Comparison of ENCODE assay signal across 10 mouse cellular contexts in the genomic region with DNA sequence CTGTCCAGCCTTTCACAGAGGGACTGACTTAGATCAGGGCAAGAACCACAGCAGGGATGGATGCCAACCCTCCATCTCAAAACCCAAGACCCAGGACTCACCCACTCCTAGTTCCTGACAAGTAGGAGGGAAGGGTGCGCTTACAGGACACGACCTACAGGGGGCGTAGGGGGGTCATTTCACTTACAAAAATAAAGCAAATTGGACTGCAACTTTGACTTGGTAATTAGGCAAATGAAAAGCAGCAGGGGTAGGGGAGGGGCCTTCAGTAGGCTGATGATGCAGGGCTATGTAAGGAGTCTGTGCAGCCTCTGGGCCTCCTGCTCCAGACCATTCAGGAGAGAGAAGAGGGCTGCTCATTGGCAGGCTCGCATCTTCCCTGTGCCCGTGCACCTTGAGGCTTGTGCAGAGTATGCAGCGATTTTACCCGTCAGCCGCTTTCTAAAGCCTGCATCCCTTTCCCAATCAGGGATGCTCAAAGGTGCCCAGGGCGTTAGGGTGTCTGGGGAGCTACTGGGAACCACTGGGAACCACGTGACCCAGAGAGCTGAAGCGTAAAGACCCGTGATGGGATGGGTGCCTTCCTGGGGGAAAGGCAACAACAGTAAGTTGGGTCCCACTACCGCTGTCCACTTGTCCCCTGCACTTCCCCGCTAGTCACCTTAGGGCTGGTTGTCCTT. TPM values are rescaled to one million over a fixed set of nuclear protein-coding genes. Genes with fewer than 3 reads are reported as not detected.
DNase-seq lines count a peak whose midpoint lies in the region; ATAC-seq lines count a peak whose summit lies in the region.
"Had no signal": no experiment of that assay in that cellular context is flagged by ENCODE, and none has a peak within 500 bp of the region (broad histone marks: within the 10 kb centered on the region; RNA-seq: fewer than 3 reads in every experiment).

No protein-coding gene starts in this region.

- 57% methylated on average over 14 of the region's 14 CpGs for WGBS in heart, embryonic 12.5 days

- H3K9me3 ChIP-seq in heart, embryonic 12.5 days (replicated peaks), result no peaks in the 10 kb centered on the region
- H3K9me3 ChIP-seq: neural tube, embryonic 13.5 days had no signal

- no peak overlapping the region for H3K27ac ChIP-seq in heart, embryonic 12.5 days (ENCODE audit: poor library complexity, severe bottlenecking)
- H3K27ac ChIP-seq: neural tube, embryonic 13.5 days had no signal

- H3K27me3 ChIP-seq in heart, embryonic 12.5 days (replicated peaks), result no peaks in the 10 kb centered on the region
- H3K27me3 ChIP-seq: neural tube, embryonic 13.5 days had no signal

- H3K4me3 ChIP-seq in heart, embryonic 12.5 days, result no peak overlapping the region
- H3K4me3 ChIP-seq: neural tube, embryonic 13.5 days had no signal

- H3K4me2 ChIP-seq in heart, embryonic 12.5 days, result no peak overlapping the region
- H3K4me2 ChIP-seq: neural tube, embryonic 13.5 days had no signal

- H3K36me3 ChIP-seq in heart, embryonic 12.5 days, result peaks cover 41% of the 10 kb centered on the region

- peak; percentile 27 for DNase-seq in heart, postnatal 4 days
- DNase-seq in 416B (ENCODE audit: low read depth) (peak; percentile 45), WW6 (ENCODE audit: low read depth, low spot score) (peak; percentile 74)
- peak; percentile 55 for DNase-seq in thymus, postnatal 4 days
- DNase-seq in right cerebral cortex, postnatal 10 days (ENCODE audit: low spot score in 2 of 2), result no peak

- H3K4me1 ChIP-seq in heart, embryonic 12.5 days (replicated peaks), result peaks cover 44% of the 10 kb centered on the region

- H3K9ac ChIP-seq in heart, embryonic 12.5 days, result no peak overlapping the region; the same call in 1 of the 2 replicates

- no peak for ATAC-seq in heart, embryonic 12.5 days (ENCODE audit: insufficient number of reproducible peaks, low FRiP score)
- ATAC-seq in granulocyte monocyte progenitor cell, adult 5-6 weeks (replicated peaks; ENCODE audit: poor library complexity, severe bottlenecking), result peak; percentile 37; the same call in 1 of the 2 replicates
- no peak for ATAC-seq in monocyte, adult 5-6 weeks (replicated peaks; ENCODE audit: insufficient number of reproducible peaks, low FRiP score, low TSS enrichment, poor library complexity, severe bottlenecking)

RNA-seq across cellular contexts. Expression of a gene that starts 8.8 kb away (rescaled TPM):
- total RNA-seq in heart, postnatal 4 days (2021), result 1 to 10 TPM; 1.3 to 1.5 TPM
- 0.21 TPM in 1 of 2 replicates, not detected in the other for polyA plus RNA-seq in heart, embryonic 12.5 days (2016; fragmentation: Nextera tagmentation; extraction: Ambion mirVana)
- not detected in 2 replicates for total RNA-seq in granulocyte monocyte progenitor cell, adult 5-6 weeks (2014; fragmentation: Nextera tagmentation)
- total RNA-seq in granulocyte monocyte progenitor cell, adult 5-6 weeks (2017), result not detected in 2 replicates
- total RNA-seq in monocyte, adult 5-6 weeks (2017), result not detected in 3 replicates
- total RNA-seq: hematopoietic stem cell, adult 5-6 weeks had no signal
- polyA plus RNA-seq: neural tube, embryonic 13.5 days had no signal

RNA-seq across cellular contexts. Expression of a gene that starts 9.2 kb away (rescaled TPM):
- total RNA-seq in heart, postnatal 4 days (2021), result 10 to 100 TPM; 53.1 to 57.5 TPM
- polyA plus RNA-seq in heart, embryonic 12.5 days (2016; fragmentation: Nextera tagmentation; extraction: Ambion mirVana), result 34.5 and 38.0 TPM in 2 replicates
- 10.6 and 13.5 TPM in 2 replicates for total RNA-seq in granulocyte monocyte progenitor cell, adult 5-6 weeks (2014; fragmentation: Nextera tagmentation)
- 10.8 and 11.6 TPM in 2 replicates for total RNA-seq in granulocyte monocyte progenitor cell, adult 5-6 weeks (2017)
- 2.5 to 7.1 TPM (median 6.5 TPM) in 3 replicates for total RNA-seq in monocyte, adult 5-6 weeks (2017)

RNA-seq across cellular contexts. Expression of a gene that starts 20.7 kb away (rescaled TPM):
- total RNA-seq in heart, postnatal 4 days (2021), result 1 to 10 TPM; 5.8 to 6.0 TPM
- 2.6 and 2.7 TPM in 2 replicates for polyA plus RNA-seq in heart, embryonic 12.5 days (2016; fragmentation: Nextera tagmentation; extraction: Ambion mirVana)
- 0.52 and 0.85 TPM in 2 replicates for total RNA-seq in granulocyte monocyte progenitor cell, adult 5-6 weeks (2014; fragmentation: Nextera tagmentation)
- total RNA-seq in granulocyte monocyte progenitor cell, adult 5-6 weeks (2017), result 0.04 and 0.31 TPM in 2 replicates
- 0.10 TPM in 1 of 3 replicates, not detected in the others for total RNA-seq in monocyte, adult 5-6 weeks (2017)

RNA-seq across cellular contexts. Expression of a gene that starts 47.6 kb away (rescaled TPM):
- 10 to 100 TPM; 22.3 to 25.1 TPM for total RNA-seq in heart, postnatal 4 days (2021)
- 37.1 TPM in 2 replicates for polyA plus RNA-seq in heart, embryonic 12.5 days (2016; fragmentation: Nextera tagmentation; extraction: Ambion mirVana)
- total RNA-seq in granulocyte monocyte progenitor cell, adult 5-6 weeks (2014; fragmentation: Nextera tagmentation), result 9.5 and 27.7 TPM in 2 replicates
- 11.6 and 13.5 TPM in 2 replicates for total RNA-seq in granulocyte monocyte progenitor cell, adult 5-6 weeks (2017)
- 8.3 to 15.0 TPM (median 9.1 TPM) in 3 replicates for total RNA-seq in monocyte, adult 5-6 weeks (2017)

Comparison
In these comparisons a context has a peak if more than half of its experiments do, and no peak if none do; other contexts are left out.
1. DNase-seq: peak in heart, postnatal 4 days (single experiment), 416B (single experiment), WW6 (single experiment) and thymus, postnatal 4 days (single experiment); none in right cerebral cortex, postnatal 10 days (0 of 2).